ENCODE assay signal across 8 mouse cellular contexts in genomic region chr1:63730240-63730771, GRCm38 (mm10). TPM values are rescaled to one million over a fixed set of nuclear protein-coding genes. Genes with fewer than 3 reads are reported as not detected.
DNase-seq lines count a peak whose midpoint lies in the region; ATAC-seq and TF ChIP-seq lines count a peak whose summit lies in the region.

TSS of gene Mdh1b (minus strand) at chr1:63730318.
TSS of gene Fastkd2 (plus strand) at chr1:63730614.

- peaks cover 40% of the 10 kb centered on the region for H3K79me2 ChIP-seq in C2C12 (ENCODE audit: control insufficient read depth, insufficient read depth)

- H3K27me3 ChIP-seq in C2C12 (ENCODE audit: control insufficient read depth, insufficient read depth, insufficient read length): no peaks in the 10 kb centered on the region
- H3K27me3 ChIP-seq in heart, embryonic 13.5 days (replicated peaks): no peaks in the 10 kb centered on the region; the same call in 1 of the 2 replicates
- H3K27me3 ChIP-seq in liver, embryonic 12.5 days (replicated peaks): no peaks in the 10 kb centered on the region
- H3K27me3 ChIP-seq in stomach, embryonic 15.5 days (replicated peaks): no peaks in the 10 kb centered on the region

- no peaks in the 10 kb centered on the region; the same call in 1 of the 2 replicates for H3K4me1 ChIP-seq in brown adipose tissue, adult 24 weeks (ENCODE audit: control insufficient read depth, insufficient read depth, insufficient read length, low read length)
- peaks cover 19% of the 10 kb centered on the region for H3K4me1 ChIP-seq in heart, embryonic 13.5 days
- H3K4me1 ChIP-seq in liver, embryonic 12.5 days: peaks cover 16% of the 10 kb centered on the region
- H3K4me1 ChIP-seq in stomach, embryonic 15.5 days: peaks cover 4% of the 10 kb centered on the region; the same call in 1 of the 2 replicates

- peak within 1 kb of the TSS; percentile 44 for H3K27ac ChIP-seq in brown adipose tissue, adult 24 weeks (replicated peaks; ENCODE audit: low read depth, low read length)
- H3K27ac ChIP-seq in heart, embryonic 13.5 days (replicated peaks): no peak within 1 kb of the TSS
- no peak within 1 kb of the TSS for H3K27ac ChIP-seq in liver, embryonic 12.5 days
- no peak within 1 kb of the TSS for H3K27ac ChIP-seq in stomach, embryonic 15.5 days

- H3K36me3 ChIP-seq in C2C12 (ENCODE audit: control insufficient read depth, insufficient read depth): peaks cover 5% of the 10 kb centered on the region
- H3K36me3 ChIP-seq in heart, embryonic 13.5 days: no peaks in the 10 kb centered on the region; the same call in 1 of the 2 replicates
- no peaks in the 10 kb centered on the region; the same call in 1 of the 2 replicates for H3K36me3 ChIP-seq in liver, embryonic 12.5 days
- no peaks in the 10 kb centered on the region for H3K36me3 ChIP-seq in stomach, embryonic 15.5 days

- peaks cover 21% of the 10 kb centered on the region for H3K79me3 ChIP-seq in C2C12 (ENCODE audit: low read depth)

- peak within 1 kb of the TSS; percentile 84 for H3K4me3 ChIP-seq in C2C12 (ENCODE audit: insufficient read depth, poor library complexity, severe bottlenecking)
- peak within 1 kb of the TSS; percentile 91 for H3K4me3 ChIP-seq in brown adipose tissue, adult 24 weeks (ENCODE audit: insufficient read depth, low read depth, low read length)
- peak within 1 kb of the TSS; percentile 85 for H3K4me3 ChIP-seq in heart, embryonic 13.5 days
- H3K4me3 ChIP-seq in liver, embryonic 12.5 days: peak within 1 kb of the TSS; percentile 69
- H3K4me3 ChIP-seq in stomach, embryonic 15.5 days (replicated peaks): peak within 1 kb of the TSS; percentile 71

- peak; percentile 54 for DNase-seq in fat pad, adult 2 months (ENCODE audit: extremely low read depth, low read depth, low spot score)
- peak; percentile 93 for DNase-seq in kidney, postnatal 10 days
- peak; percentile 81 to 86 for DNase-seq in natural killer cell, adult 2 months (ENCODE audit: low spot score in 2 of 2)

- peak within 1 kb of the TSS; percentile 80 for H3ac ChIP-seq in C2C12 (ENCODE audit: control insufficient read depth, insufficient read length, low read depth)

- H3K4me2 ChIP-seq in heart, embryonic 13.5 days: peak within 1 kb of the TSS; percentile 77
- H3K4me2 ChIP-seq in liver, embryonic 12.5 days: peak within 1 kb of the TSS; percentile 70
- peak within 1 kb of the TSS; percentile 61 for H3K4me2 ChIP-seq in stomach, embryonic 15.5 days

- no peak for TF ChIP-seq CTCF in C2C12 (IDR thresholded peaks at IDR 0.05; ENCODE audit: control insufficient read depth, insufficient read depth, insufficient read length)

- under 1% methylated on average over 31 of the region's 31 CpGs for WGBS in heart, embryonic 13.5 days
- under 1% methylated on average over 31 of the region's 31 CpGs for WGBS in liver, embryonic 12.5 days (ENCODE audit: insufficient replicate concordance)
- WGBS in stomach, embryonic 15.5 days: under 1% methylated on average over 31 of the region's 31 CpGs

- peak within 1 kb of the TSS; percentile 85 for H3K9ac ChIP-seq in heart, embryonic 13.5 days
- H3K9ac ChIP-seq in liver, embryonic 12.5 days: peak within 1 kb of the TSS; percentile 65
- H3K9ac ChIP-seq in stomach, embryonic 15.5 days: peak within 1 kb of the TSS; percentile 64; the same call in 1 of the 2 replicates

- no peaks in the 10 kb centered on the region for H3K9me3 ChIP-seq in heart, embryonic 13.5 days
- H3K9me3 ChIP-seq in liver, embryonic 12.5 days (replicated peaks): no peaks in the 10 kb centered on the region
- no peaks in the 10 kb centered on the region for H3K9me3 ChIP-seq in stomach, embryonic 15.5 days

- ATAC-seq in heart, embryonic 13.5 days (ENCODE audit: extremely low read depth, insufficient number of reproducible peaks, low FRiP score, low TSS enrichment): 0 out of 2 replicates have a peak, but pooled peaks have one; percentile 58
- peak; percentile 87 for ATAC-seq in liver, embryonic 12.5 days
- peak; percentile 91 for ATAC-seq in stomach, embryonic 15.5 days (ENCODE audit: insufficient read depth, low FRiP score, low read depth)

TF ChIP-seq in C2C12, 6 proteins besides CTCF, POLR2A, EP300 and RAD21:
- peak; percentile 95 for TF ChIP-seq MAX (IDR thresholded peaks at IDR 0.05)
- no peak for TF ChIP-seq MYOD1 (IDR thresholded peaks at IDR 0.05; ENCODE audit: control insufficient read depth, insufficient read length, low read depth)
- no peak for TF ChIP-seq MYOG (IDR thresholded peaks at IDR 0.05; ENCODE audit: control insufficient read depth, extremely low read depth, insufficient read length)
- no peak for TF ChIP-seq FOSL1 (IDR thresholded peaks at IDR 0.05; ENCODE audit: insufficient read depth, low read length, poor library complexity, severe bottlenecking)

RNA-seq across cellular contexts. Expression of gene Mdh1b, which starts in this region (rescaled TPM):
- polyA plus RNA-seq in C2C12 (2012; fragmentation: generic; extraction: Trizol): 0.07 TPM
- not detected in 2 replicates for polyA plus RNA-seq in brown adipose tissue, adult 24 weeks (2012; ENCODE audit: insufficient read depth, insufficient read length, missing spikeins)
- polyA plus RNA-seq in heart, embryonic 13.5 days (2015; fragmentation: Nextera tagmentation; extraction: Ambion mirVana): not detected in 2 replicates
- 0.11 TPM in 1 of 2 replicates, not detected in the other for polyA plus RNA-seq in liver, embryonic 12.5 days (2016; fragmentation: Nextera tagmentation; extraction: Ambion mirVana)
- polyA plus RNA-seq in stomach, embryonic 15.5 days (2015; fragmentation: Nextera tagmentation; extraction: Ambion mirVana): 0.08 TPM in 1 of 2 replicates, not detected in the other

RNA-seq across cellular contexts. Expression of gene Fastkd2, which starts in this region (rescaled TPM):
- 24.4 TPM for polyA plus RNA-seq in C2C12 (2012; fragmentation: generic; extraction: Trizol)
- 33.7 and 36.9 TPM in 2 replicates for polyA plus RNA-seq in brown adipose tissue, adult 24 weeks (2012; ENCODE audit: insufficient read depth, insufficient read length, missing spikeins)
- polyA plus RNA-seq in heart, embryonic 13.5 days (2015; fragmentation: Nextera tagmentation; extraction: Ambion mirVana): 44.6 and 45.4 TPM in 2 replicates
- 61.3 and 64.2 TPM in 2 replicates for polyA plus RNA-seq in liver, embryonic 12.5 days (2016; fragmentation: Nextera tagmentation; extraction: Ambion mirVana)
- polyA plus RNA-seq in stomach, embryonic 15.5 days (2015; fragmentation: Nextera tagmentation; extraction: Ambion mirVana): 58.4 and 60.7 TPM in 2 replicates
